Mouse (Mus musculus): ENCODE data around the gene Mif4gd. TPM values are rescaled to one million over a fixed set of nuclear protein-coding genes. Genes with fewer than 3 reads are reported as not detected.
A peak's percentile ranks its signal among the peaks of the same experiment; 100 is the strongest.

Gene Mif4gd
- polyA plus RNA-seq, 1 experiment = 86.9 TPM

DNA sequence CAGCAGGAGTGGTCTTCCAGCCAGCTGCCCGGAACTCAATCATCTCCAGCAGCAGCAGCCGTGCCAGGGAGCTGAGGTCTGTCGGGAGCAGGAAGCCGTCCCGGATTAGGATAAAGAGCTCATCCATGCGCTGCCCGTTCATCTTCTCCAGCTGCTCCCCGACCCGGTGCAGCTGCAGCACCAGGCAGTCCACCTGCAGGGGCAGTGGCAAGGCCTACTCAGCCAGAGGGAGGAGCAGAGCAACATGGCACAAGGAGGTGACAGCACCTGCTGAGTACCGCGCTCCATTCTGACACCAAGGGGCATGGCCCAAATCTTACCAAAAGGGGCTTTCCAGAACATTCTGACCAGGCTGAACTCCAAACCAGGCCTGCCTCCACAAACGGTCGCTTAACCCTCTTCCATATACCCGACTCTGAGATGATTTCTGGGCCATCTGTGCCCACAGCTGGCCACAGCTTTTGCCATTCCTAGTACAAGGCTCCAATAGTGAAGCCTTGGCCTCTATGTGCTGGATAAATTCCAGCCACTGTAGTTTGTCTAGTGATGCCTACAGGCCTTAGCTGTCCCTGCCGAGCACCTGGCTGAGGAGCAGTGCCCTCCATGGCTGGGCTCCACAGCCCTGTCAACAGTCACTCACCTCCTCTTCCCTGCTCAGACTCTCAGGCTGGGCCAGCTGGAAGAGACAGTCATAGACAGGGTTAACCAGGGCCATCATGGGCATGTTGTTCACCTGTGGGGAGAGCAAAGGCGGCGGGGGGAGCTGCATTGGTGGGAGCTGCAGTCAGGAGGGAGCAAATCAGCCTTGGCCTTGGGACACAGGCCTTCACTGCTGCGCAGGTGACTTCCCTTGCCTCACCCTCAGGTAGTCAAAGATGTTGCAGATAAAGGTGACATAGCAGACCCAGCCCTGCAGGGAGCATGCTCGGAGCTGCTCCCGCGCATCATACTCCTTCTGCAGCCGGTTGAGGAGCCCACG is 4.1 kb downstream of the Mif4gd start:
- 0 out of 2 replicates have a peak, but pooled peaks cover 4% of the 10 kb centered on the region for H3K4me1 ChIP-seq (ENCODE audit: control insufficient read depth, insufficient read depth, low read length)
- TF ChIP-seq POLR2A (IDR thresholded peaks at IDR 0.05; ENCODE audit: borderline replicate concordance, insufficient read depth, low read length) = no peak
- no peak for TF ChIP-seq CTCF (IDR thresholded peaks at IDR 0.05; ENCODE audit: borderline replicate concordance, insufficient read depth, low read depth, low read length)
- H3K4me3 ChIP-seq (replicated peaks; ENCODE audit: insufficient read depth, low read depth, low read length) = no peak overlapping the region
- WGBS = 26% methylated on average over 23 of the region's 23 CpGs
- no peak for DNase-seq
- H3K27ac ChIP-seq (ENCODE audit: insufficient read depth, low read length) = 0 out of 2 replicates have a peak overlapping the region, but pooled peaks have one; percentile 8
- H3K27me3 ChIP-seq (ENCODE audit: control insufficient read depth, insufficient read depth, low read length) = no peaks in the 10 kb centered on the region

DNA sequence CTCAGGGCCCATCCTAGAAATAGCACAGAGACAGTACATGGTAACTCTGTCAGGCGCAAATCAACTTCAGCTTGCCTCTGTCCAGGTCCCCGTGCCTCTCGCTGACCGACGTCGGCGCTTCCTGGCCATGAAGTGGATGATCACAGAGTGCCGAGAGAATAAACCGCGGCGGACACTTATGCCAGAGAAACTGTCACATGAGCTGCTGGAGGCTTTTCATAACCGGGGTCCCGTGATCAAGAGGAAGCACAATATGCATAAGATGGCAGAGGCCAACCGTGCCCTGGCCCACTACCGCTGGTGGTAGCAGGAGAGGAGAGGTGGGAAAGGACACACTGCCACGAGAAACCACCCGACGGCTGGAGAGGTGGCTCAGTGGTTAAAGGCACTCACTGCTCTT is 6.0 kb downstream of the Mif4gd start:
- Histone ChIP-seq H3K27ac (ENCODE audit: insufficient read depth, low read length) (no peak overlapping the region), H3K4me1 (ENCODE audit: control insufficient read depth, insufficient read depth, low read length) (peaks cover 13% of the 10 kb centered on the region; the same call in 1 of the 2 replicates), H3K27me3 (ENCODE audit: control insufficient read depth, insufficient read depth, low read length) (no peaks in the 10 kb centered on the region), H3K4me3 (replicated peaks; ENCODE audit: insufficient read depth, low read depth, low read length) (no peak overlapping the region)
- WGBS = 91% methylated on average over 18 of the region's 18 CpGs
- TF ChIP-seq POLR2A (IDR thresholded peaks at IDR 0.05; ENCODE audit: borderline replicate concordance, insufficient read depth, low read length) (no peak), CTCF (IDR thresholded peaks at IDR 0.05; ENCODE audit: borderline replicate concordance, insufficient read depth, low read depth, low read length) (no peak)
- no peak for DNase-seq

DNA sequence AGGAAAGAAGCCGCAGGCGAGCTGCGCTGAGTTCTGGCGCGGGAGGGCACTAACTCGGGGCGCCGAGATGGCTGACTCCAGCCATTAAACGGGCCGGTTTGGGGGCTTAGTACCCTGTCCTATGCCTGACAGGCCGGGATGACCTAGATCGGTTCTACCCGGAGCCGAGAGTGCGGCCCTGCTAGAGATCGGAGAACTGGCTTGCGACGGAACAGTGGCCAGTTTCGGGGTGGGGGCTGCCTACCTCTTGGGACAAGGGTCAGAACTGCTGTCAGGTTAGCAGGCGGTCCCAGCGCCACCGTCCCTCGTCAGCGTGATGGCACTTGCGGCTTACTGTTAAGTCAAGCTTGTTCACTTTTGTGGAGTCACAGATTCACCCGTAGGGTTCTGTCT is 8.5 kb downstream of the Mif4gd start:
- TF ChIP-seq POLR2A (IDR thresholded peaks at IDR 0.05; ENCODE audit: borderline replicate concordance, insufficient read depth, low read length) = no peak
- no peak for TF ChIP-seq CTCF (IDR thresholded peaks at IDR 0.05; ENCODE audit: borderline replicate concordance, insufficient read depth, low read depth, low read length)
- Histone ChIP-seq H3K4me3 (replicated peaks; ENCODE audit: insufficient read depth, low read depth, low read length) (peak overlapping the region; percentile 83), H3K27me3 (ENCODE audit: control insufficient read depth, insufficient read depth, low read length) (no peaks in the 10 kb centered on the region), H3K27ac (ENCODE audit: insufficient read depth, low read length) (peak overlapping the region; percentile 100), H3K4me1 (ENCODE audit: control insufficient read depth, insufficient read depth, low read length) (peaks cover 20% of the 10 kb centered on the region; the same call in 1 of the 2 replicates)
- WGBS = under 1% methylated on average over 26 of the region's 26 CpGs
- DNase-seq = no peak

DNA sequence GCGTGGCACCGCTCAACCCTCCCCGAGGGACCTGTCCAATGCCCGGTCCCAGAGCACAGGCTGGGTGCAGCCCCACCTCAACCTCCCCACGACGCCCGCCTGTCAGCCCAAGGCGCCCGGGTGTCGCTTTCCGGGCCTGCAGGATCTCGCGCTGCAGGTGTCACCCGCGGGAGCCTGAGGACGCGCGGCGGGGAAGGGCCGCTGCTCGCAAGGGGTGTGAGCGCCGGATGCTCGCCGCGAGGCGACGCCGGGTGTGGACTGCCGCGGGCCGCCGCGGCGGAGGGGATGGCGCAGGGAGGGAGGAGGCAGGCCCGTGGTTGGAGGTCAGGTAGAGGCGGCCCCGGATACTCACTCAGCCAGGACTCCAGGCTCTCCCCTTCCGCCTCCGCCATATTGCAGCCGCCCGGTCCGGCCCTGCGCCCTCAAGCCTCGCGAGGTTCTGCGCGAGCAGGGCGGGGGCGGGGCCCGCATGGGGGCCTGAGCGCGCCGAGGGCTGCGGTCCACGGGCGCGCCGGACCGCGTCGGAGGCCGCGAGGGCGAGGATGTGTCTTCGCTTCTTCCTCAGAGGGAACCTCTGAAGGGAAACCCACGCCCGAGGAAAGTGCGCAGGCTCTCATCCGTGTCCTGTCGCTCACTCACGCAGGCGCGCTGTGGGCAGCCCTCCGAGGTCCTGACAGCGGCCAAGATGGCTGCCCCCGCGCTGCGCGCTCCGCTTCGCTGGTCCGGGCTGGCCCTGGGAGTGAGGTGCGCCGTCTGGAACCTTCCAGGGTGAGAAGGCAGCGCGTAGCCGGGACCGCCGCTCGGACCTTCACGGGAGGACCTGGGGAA is 9.1 kb downstream of the Mif4gd start, which contains the start of the genes Mrps7 and Gga3:
Mrps7 (plus strand) TSS at position 450 of the 828 bp plus-strand sequence.
Gga3 (minus strand) TSS at position 576 of the 828 bp plus-strand sequence.
- Histone ChIP-seq H3K27ac (ENCODE audit: insufficient read depth, low read length) (peak within 1 kb of the TSS; percentile 100), H3K4me3 (replicated peaks; ENCODE audit: insufficient read depth, low read depth, low read length) (peak within 1 kb of the TSS; percentile 83), H3K27me3 (ENCODE audit: control insufficient read depth, insufficient read depth, low read length) (no peaks in the 10 kb centered on the region), H3K4me1 (ENCODE audit: control insufficient read depth, insufficient read depth, low read length) (peaks cover 15% of the 10 kb centered on the region; the same call in 1 of the 2 replicates)
- under 1% methylated on average over 92 of the region's 93 CpGs for WGBS
- peak; percentile 89 to 91 for DNase-seq
- TF ChIP-seq POLR2A (IDR thresholded peaks at IDR 0.05; ENCODE audit: borderline replicate concordance, insufficient read depth, low read length) (peak; percentile 85), CTCF (IDR thresholded peaks at IDR 0.05; ENCODE audit: borderline replicate concordance, insufficient read depth, low read depth, low read length) (no peak)

DNA sequence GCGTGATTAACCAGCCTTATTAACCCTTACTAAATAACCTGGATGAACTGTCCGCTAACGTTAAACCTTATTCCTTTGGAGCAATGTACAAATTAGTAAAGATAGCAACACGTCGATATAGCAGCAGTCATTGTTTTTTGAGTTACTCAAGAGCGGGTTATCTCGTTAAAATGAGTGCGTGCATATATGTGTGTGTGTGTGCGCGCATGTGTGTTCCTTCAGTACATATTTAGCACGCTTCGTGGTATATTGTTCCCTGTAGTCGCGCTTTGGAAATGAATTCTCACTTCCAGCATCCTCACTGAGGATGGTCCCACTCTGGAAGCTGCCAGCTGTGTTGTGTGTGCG is 9.7 kb downstream of the Mif4gd start:
- peak overlapping the region; percentile 83 for H3K4me3 ChIP-seq (replicated peaks; ENCODE audit: insufficient read depth, low read depth, low read length)
- no peak for TF ChIP-seq CTCF (IDR thresholded peaks at IDR 0.05; ENCODE audit: borderline replicate concordance, insufficient read depth, low read depth, low read length)
- TF ChIP-seq POLR2A (IDR thresholded peaks at IDR 0.05; ENCODE audit: borderline replicate concordance, insufficient read depth, low read length) = no peak
- H3K27ac ChIP-seq (ENCODE audit: insufficient read depth, low read length) = peak overlapping the region; percentile 100; the same call in 1 of the 2 replicates
- H3K4me1 ChIP-seq (ENCODE audit: control insufficient read depth, insufficient read depth, low read length) = peaks cover 15% of the 10 kb centered on the region; the same call in 1 of the 2 replicates
- WGBS = 5% methylated on average over 15 of the region's 15 CpGs
- no peaks in the 10 kb centered on the region for H3K27me3 ChIP-seq (ENCODE audit: control insufficient read depth, insufficient read depth, low read length)
- no peak for DNase-seq

DNA sequence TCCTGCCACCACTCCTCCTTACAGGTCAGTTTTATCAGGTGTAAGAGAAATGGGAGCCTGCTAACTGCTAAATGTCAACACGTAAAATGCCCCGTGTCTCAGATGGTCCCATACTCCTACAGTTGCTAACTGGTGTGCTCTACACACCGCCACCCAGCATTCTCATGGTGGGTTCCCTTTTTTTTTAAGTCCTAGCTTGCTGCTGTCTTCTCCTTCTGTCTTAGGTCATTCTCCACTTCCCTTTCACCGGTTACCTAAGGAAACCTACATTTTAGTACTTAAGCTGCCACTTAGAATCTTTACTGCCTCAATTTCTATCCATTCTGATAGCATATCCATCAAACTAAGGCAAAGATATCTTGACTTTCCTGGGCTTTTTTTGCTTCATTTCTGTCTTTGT is 11.6 kb downstream of the Mif4gd start:
- WGBS = 89% methylated on average over 4 of the region's 4 CpGs

DNA sequence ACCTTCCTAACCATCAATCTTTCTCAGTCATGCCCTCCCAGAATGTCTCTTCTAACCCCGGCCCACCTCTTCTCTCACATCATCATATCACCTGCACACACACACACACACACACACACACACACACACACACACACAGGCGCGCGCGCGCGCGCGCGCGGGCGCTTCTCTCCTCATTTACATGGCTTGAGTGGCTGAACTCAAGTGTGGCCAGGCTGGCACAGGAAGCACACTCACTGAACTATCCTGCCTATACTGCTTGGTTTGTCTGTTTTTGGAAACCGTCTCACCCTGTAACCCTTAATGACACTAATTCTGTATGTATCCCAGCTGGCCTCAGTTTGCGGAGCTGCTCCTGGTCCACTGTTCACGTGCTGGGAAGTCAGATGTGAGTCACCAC is 12.0 kb downstream of the Mif4gd start:
- 95% methylated on average over 15 of the region's 15 CpGs for WGBS

More for the DNA sequence above, 11.6 kb downstream of the Mif4gd start:
- Histone ChIP-seq H3K4me1 (ENCODE audit: control insufficient read depth, insufficient read depth, low read length) (peaks cover 15% of the 10 kb centered on the region; the same call in 1 of the 2 replicates), H3K4me3 (replicated peaks; ENCODE audit: insufficient read depth, low read depth, low read length) (no peak overlapping the region), H3K27ac (ENCODE audit: insufficient read depth, low read length) (no peak overlapping the region), H3K27me3 (ENCODE audit: control insufficient read depth, insufficient read depth, low read length) (no peaks in the 10 kb centered on the region)
- TF ChIP-seq CTCF (IDR thresholded peaks at IDR 0.05; ENCODE audit: borderline replicate concordance, insufficient read depth, low read depth, low read length) (no peak), POLR2A (IDR thresholded peaks at IDR 0.05; ENCODE audit: borderline replicate concordance, insufficient read depth, low read length) (no peak)
- no peak for DNase-seq

More for the DNA sequence above, 12.0 kb downstream of the Mif4gd start:
- H3K4me3 ChIP-seq (replicated peaks; ENCODE audit: insufficient read depth, low read depth, low read length) = no peak overlapping the region
- no peaks in the 10 kb centered on the region for H3K27me3 ChIP-seq (ENCODE audit: control insufficient read depth, insufficient read depth, low read length)
- no peak overlapping the region for H3K27ac ChIP-seq (ENCODE audit: insufficient read depth, low read length)
- no peak for TF ChIP-seq CTCF (IDR thresholded peaks at IDR 0.05; ENCODE audit: borderline replicate concordance, insufficient read depth, low read depth, low read length)
- TF ChIP-seq POLR2A (IDR thresholded peaks at IDR 0.05; ENCODE audit: borderline replicate concordance, insufficient read depth, low read length) = no peak
- peaks cover 15% of the 10 kb centered on the region; the same call in 1 of the 2 replicates for H3K4me1 ChIP-seq (ENCODE audit: control insufficient read depth, insufficient read depth, low read length)
- DNase-seq = no peak
